Mouse (Mus musculus): ENCODE data around the gene Kcnf1. TPM values are rescaled to one million over a fixed set of nuclear protein-coding genes. Genes with fewer than 3 reads are reported as not detected.
"Not testable (repeated sequence)": the region's sequence is repeated elsewhere in the genome, so short reads cannot be mapped to it uniquely, and the experiment has no call there.

Kcnf1 gene
- polyA plus RNA-seq, 1 experiment, result 1.0 TPM

- DNase-seq, result no peak
- Histone ChIP-seq H3K4me3 (ENCODE audit: insufficient read depth, low read depth, low read length) (no peak overlapping the region), H3K36me3 (ENCODE audit: control insufficient read depth, insufficient read depth, low read length) (no peaks in the 10 kb centered on the region), H3K4me1 (ENCODE audit: control insufficient read depth, insufficient read depth, low read length) (no peaks in the 10 kb centered on the region), H3K27me3 (replicated peaks; ENCODE audit: control insufficient read depth, insufficient read depth, low read length) (no peaks in the 10 kb centered on the region), H3K27ac (ENCODE audit: insufficient read depth, low read depth, low read length) (no peak overlapping the region)
- WGBS, result 56% methylated on average over 9 of the region's 9 CpGs
- TF ChIP-seq CTCF (conservative IDR thresholded peaks at IDR 0.05; ENCODE audit: insufficient read depth, insufficient read length, low read depth, low read length) (no peak), POLR2A (IDR thresholded peaks at IDR 0.05; ENCODE audit: low read depth, low read length) (no peak)
Observed at GRCm38 (mm10) chr12:17134546-17135096, 42.1 kb downstream of the Kcnf1 start.

GRCm38 (mm10) chr12:17132243-17132642 lies 44.4 kb downstream of the Kcnf1 start:
- Histone ChIP-seq H3K4me3 (ENCODE audit: insufficient read depth, low read depth, low read length) (no peak overlapping the region), H3K27me3 (replicated peaks; ENCODE audit: control insufficient read depth, insufficient read depth, low read length) (no peaks in the 10 kb centered on the region), H3K27ac (ENCODE audit: insufficient read depth, low read depth, low read length) (no peak overlapping the region), H3K36me3 (ENCODE audit: control insufficient read depth, insufficient read depth, low read length) (no peaks in the 10 kb centered on the region), H3K4me1 (ENCODE audit: control insufficient read depth, insufficient read depth, low read length) (no peaks in the 10 kb centered on the region)
- WGBS, result 65% methylated on average over 8 of the region's 8 CpGs
- TF ChIP-seq CTCF (conservative IDR thresholded peaks at IDR 0.05; ENCODE audit: insufficient read depth, insufficient read length, low read depth, low read length), result no peak
- TF ChIP-seq POLR2A (IDR thresholded peaks at IDR 0.05; ENCODE audit: low read depth, low read length), result no peak
- DNase-seq, result no peak

DNA sequence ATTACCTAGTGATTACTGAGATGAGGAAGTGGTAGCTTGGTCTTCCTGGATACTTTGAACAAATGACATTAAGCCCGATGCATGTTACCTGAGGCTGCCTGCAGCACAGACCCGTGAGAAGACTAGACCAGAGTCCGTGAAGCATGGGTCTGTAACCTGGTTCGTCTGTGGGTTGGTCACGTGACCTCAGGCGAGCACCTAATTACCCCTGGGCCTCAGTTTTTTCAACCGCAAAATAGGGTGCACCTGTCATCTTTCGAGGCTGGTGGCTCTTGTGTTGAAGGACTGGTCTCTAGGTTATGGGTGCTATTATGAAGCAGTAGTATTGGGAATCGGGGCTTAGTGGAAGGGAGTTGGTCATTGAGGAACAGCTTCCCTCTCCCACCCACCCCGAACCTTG lies 45.1 kb downstream of the Kcnf1 start:
- WGBS, result 88% methylated on average over 10 of the region's 10 CpGs
- DNase-seq, result no peak
- Histone ChIP-seq H3K27me3 (replicated peaks; ENCODE audit: control insufficient read depth, insufficient read depth, low read length) (no peaks in the 10 kb centered on the region), H3K4me1 (ENCODE audit: control insufficient read depth, insufficient read depth, low read length) (no peaks in the 10 kb centered on the region), H3K27ac (ENCODE audit: insufficient read depth, low read depth, low read length) (no peak overlapping the region), H3K36me3 (ENCODE audit: control insufficient read depth, insufficient read depth, low read length) (no peaks in the 10 kb centered on the region), H3K4me3 (ENCODE audit: insufficient read depth, low read depth, low read length) (no peak overlapping the region)
- TF ChIP-seq CTCF (conservative IDR thresholded peaks at IDR 0.05; ENCODE audit: insufficient read depth, insufficient read length, low read depth, low read length) (no peak), POLR2A (IDR thresholded peaks at IDR 0.05; ENCODE audit: low read depth, low read length) (no peak)

DNA sequence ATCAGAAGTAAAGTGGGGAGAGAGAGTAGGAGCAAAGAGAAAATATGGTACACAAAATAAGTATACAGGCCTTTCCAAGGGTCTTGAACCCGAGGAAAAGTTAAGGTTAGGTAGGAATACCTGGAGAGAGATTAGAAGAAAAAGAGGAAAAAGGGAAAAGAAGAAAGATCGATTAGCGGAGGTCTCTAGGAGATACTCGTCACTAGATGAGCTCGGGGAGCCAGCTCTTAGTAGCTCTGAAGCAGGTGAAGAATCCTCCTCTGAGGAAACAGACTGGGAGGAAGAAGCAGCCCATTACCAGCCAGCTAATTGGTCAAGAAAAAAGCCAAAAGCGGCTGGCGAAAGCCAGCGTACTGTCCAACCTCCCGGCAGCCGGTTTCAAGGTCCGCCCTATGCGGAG lies 53.8 kb downstream of the Kcnf1 start:
- not testable (repeated sequence) for H3K36me3 ChIP-seq (ENCODE audit: control insufficient read depth, insufficient read depth, low read length); H3K4me3 ChIP-seq (ENCODE audit: insufficient read depth, low read depth, low read length); H3K27ac ChIP-seq (ENCODE audit: insufficient read depth, low read depth, low read length); H3K4me1 ChIP-seq (ENCODE audit: control insufficient read depth, insufficient read depth, low read length); H3K27me3 ChIP-seq (replicated peaks; ENCODE audit: control insufficient read depth, insufficient read depth, low read length)
- DNase-seq, result peak; percentile 27
- WGBS, result 96% methylated on average over 11 of the region's 12 CpGs

Other genes starting within 250 kb of the Kcnf1 start
- 9.0 and 11.8 TPM in 2 replicates for gene Pqlc3, start 176.5 kb downstream of the Kcnf1 start, polyA plus RNA-seq (2012; rRNA removed)
- gene 2410004P03Rik, start 165.2 kb downstream of the Kcnf1 start, polyA plus RNA-seq (2012; rRNA removed), result 0.02 TPM in 1 of 2 replicates, not detected in the other
- gene Pdia6, start 89.7 kb upstream of the Kcnf1 start, polyA plus RNA-seq (2012; rRNA removed), result 60.0 and 70.7 TPM in 2 replicates
- gene Atp6v1c2, start 152.5 kb upstream of the Kcnf1 start, polyA plus RNA-seq (2012; rRNA removed), result 32.4 and 39.9 TPM in 2 replicates
- gene Nol10, start 171.6 kb upstream of the Kcnf1 start, polyA plus RNA-seq (2012; rRNA removed), result 5.1 and 6.1 TPM in 2 replicates